Mouse (Mus musculus): Measurements from ENCODE around the gene Mterf1b. TPM values are rescaled to one million over a fixed set of nuclear protein-coding genes. Genes with fewer than 3 reads are reported as not detected.
"Not testable (repeated sequence)": the region's sequence is repeated elsewhere in the genome, so short reads cannot be mapped to it uniquely, and the experiment has no call there.

The Mterf1b gene
- 1 to 10 TPM; 6.5 to 8.1 TPM for total RNA-seq (2021)
- long read RNA-seq, experiment 1, partial matches to known transcripts: 0 of 9 reads
- long read RNA-seq, experiment 1, other reads (novel, unspliced or antisense): 6 of 9 reads
- long read RNA-seq, experiment 2, partial matches to known transcripts: 3 of 10 reads
- long read RNA-seq, experiment 2, other reads (novel, unspliced or antisense): 4 of 10 reads

DNA sequence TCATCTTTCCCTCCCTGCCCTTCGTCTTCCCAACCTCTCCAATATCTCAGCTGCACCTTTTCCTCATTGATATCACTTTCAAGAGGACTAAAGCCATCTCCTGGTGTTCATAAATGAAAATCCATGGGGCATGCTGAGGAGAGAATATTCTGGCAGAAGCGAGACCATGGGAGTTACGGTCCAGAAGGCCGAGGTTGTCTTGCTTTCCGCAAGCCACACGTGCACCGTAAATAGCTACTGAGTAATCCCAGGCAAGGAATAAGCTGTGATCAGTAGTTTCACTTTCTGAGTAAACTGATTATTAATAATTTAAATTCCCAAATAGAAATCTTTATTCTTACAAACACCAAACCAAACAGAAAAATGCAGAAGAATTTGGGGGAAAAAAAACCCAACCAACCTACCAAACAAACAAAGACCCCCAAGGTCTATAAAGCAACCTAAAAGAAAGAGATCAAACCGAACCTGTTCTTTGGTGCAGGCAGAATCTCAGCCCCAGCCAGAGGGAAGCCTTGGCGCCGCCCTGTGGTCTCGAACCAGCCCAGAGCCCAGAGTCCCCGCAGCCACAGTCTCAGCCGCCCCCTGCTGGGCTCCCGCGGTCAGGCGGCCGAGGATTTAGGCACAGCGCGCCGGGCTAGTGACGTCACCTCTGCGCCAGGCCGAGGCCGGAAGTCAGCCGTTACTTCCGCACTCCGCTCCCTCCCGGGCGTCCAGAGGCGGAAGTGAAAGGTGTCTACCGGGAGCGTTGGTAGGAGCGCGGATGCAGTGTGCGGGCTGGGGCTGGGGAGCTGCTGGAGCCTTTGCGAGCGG is at the start of gene Mterf1b:
Gene Mterf1b, plus strand, starts transcription at position 697 of the 810 bp plus-strand sequence.
- not testable (repeated sequence) for DNase-seq (ENCODE audit: low spot score in 2 of 2)

DNA sequence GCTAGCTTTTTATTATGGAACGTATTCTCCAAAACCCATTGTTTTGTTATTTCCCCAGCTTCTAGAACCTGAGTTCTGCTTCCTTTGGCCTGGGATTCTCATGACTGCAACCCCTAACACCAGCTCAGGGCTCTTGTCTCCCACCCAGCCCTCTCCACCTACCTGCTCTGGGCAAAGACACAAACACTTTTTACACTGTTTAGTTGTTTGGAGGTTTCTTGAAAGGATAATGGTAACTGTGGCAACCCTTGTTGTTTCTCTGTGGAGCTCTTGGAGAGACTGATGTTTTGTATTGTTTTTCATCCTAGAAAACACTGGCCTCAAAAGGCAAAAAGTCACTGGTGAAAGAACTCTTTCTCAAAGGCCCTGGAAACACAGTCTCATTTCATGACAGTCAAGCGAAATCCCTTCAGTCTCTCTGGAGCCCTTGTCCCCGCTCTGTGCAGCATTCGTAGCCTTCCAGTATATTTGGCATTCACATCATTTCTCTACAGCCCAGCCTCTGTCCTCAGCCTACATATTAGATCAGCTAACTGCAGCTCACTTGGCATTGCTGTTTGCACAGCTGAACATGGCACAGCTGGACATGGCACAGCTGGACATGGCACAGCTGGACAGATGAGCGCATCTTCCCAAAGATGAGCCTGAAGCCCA is 32.6 kb upstream of the Mterf1b start:
- DNase-seq (ENCODE audit: low spot score in 2 of 2): not testable (repeated sequence)

DNA sequence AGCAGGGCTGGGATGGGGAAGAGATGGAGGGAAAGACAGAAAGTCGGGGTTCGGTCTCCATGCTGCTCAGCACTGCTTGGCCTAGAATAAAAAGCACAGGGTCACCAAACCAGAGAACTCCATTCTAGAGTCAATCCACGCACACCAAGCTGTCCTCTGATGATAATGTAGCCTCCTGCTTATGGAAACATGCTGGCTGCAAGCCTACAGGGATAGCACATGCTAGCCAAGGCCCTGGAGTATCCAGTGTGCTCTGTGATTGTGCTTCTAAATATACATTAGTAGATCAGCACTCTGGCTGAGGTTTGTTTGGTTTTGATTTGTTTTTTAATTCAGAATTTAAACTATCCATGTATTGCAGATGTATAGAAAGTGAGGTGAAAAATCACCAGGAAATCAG is 30.6 kb upstream of the Mterf1b start:
- DNase-seq (ENCODE audit: low spot score in 2 of 2): no peak

DNA sequence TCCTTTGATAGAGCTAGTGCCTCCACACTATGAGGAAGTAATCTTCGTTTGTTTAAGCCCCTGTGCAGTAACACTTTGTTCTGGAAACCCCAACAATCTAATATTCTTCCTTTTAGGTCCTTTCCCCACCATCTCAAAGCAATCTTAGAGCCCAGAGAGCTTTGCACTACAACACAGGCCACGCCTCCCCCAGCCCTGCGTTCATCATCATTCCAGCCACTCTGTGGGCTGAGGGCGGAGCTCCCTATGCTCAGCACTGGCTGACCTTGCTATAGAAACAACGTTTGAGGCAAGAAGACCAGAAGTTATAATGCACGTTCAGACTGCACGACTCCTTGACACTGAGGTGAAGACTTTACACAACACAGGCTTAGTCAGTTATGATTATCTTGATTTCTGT is 29.7 kb upstream of the Mterf1b start:
- DNase-seq (ENCODE audit: low spot score in 2 of 2): no peak

DNA sequence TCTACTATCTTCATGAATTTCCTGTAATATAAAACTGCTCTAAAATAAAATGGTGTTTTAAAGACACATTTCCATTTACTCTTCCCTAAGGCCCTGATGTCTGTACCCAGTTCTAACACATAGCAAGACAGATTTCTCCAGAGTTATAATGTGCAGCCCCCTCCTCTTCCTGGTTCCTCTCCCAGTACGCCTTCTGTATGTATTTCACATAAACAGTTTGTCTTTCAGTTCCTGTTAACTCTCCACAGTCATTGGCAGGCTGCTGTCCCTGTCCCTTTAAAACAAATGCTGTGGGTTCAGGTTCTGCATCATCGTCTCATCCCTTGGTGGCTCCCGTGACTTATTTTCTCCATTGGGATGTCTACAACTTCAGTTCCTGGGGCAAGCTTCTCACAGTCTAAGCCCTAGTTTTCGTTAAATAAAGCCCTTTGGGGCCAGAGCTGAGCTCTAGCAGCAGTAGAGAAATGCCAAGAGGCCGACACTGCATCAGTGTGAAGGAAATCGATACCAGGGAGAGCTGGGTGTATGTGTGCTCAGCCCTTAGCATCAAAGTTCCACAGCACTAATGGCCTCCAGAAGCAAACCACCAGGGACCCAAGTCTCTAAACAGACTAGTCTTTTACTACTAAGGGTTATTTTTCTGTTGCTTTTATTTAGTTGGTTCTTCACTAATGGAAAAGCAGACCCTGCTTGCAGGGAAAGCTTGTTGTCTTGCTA is 24.2 kb upstream of the Mterf1b start:
- DNase-seq (ENCODE audit: low spot score in 2 of 2): not testable (repeated sequence)

DNA sequence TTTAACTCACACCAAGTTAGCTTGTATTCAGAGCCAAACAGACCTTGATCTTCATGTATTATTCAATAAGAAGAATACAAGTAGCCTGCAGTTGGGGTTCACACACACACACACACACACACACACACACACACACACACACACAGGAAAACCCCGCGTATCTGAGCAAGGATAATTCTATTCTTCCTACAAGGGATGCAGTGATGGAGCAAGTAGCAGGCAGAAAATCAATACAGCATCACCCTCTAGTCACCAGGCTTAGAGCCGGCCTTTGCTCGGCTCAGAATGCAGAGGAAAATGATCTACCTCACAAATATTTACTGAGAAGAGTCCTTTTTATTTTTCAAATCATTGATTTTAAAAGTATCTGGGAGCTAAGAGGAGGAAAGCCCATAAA is 23.6 kb upstream of the Mterf1b start:
- DNase-seq (ENCODE audit: low spot score in 2 of 2): not testable (repeated sequence)

DNA sequence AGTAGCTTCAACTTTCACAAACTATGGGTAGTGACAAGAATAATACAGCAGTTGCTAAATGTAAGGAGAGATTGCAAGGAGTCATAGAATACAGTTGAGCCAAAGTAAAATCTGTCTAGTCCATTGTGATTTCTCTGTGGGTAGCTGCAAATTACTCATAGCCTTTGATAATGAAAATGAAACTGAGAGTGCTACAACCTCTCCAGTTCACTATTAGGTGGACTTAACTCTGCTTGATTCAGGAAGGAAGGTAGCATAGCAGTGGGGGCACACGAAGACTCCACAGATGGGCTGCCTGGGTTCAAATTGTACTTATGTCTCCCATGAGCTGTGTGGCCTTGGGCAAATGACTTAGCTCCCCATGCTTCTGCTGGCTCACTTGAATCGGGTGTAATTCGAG is 15.7 kb upstream of the Mterf1b start:
- not testable (repeated sequence) for DNase-seq (ENCODE audit: low spot score in 2 of 2)

- DNase-seq (ENCODE audit: low spot score in 2 of 2): no peak
These were observed 12.8 kb upstream of the Mterf1b start for GRCm38 (mm10) chr5:4179364-4179763.

DNA sequence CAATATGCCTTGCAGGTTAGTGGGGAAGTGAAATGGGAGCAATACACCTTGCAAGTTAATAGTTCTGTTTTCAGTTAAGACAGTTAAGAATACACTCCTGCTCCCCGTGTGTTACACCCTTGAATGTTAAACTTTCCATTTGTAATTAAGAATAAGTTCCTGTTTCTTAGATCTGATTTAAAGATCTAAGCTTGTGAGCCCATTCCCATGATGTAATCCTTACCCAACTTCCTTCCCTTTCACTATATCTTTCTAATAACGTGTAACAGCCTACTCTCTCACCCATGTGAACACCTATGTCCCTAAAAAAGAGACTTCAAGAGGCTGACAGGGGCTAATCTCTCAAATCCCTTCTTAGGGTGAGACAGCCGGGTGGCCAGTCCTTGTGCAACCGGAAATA is 5.4 kb upstream of the Mterf1b start:
- no peak for DNase-seq (ENCODE audit: low spot score in 2 of 2)

GRCm38 (mm10) chr5:4192481-4193246 is 497 bp downstream of the Mterf1b start:
- DNase-seq (ENCODE audit: low spot score in 2 of 2): not testable (repeated sequence)

GRCm38 (mm10) chr5:4193247-4193628 is 1.1 kb downstream of the Mterf1b start:
- no peak for DNase-seq (ENCODE audit: low spot score in 2 of 2)

DNA sequence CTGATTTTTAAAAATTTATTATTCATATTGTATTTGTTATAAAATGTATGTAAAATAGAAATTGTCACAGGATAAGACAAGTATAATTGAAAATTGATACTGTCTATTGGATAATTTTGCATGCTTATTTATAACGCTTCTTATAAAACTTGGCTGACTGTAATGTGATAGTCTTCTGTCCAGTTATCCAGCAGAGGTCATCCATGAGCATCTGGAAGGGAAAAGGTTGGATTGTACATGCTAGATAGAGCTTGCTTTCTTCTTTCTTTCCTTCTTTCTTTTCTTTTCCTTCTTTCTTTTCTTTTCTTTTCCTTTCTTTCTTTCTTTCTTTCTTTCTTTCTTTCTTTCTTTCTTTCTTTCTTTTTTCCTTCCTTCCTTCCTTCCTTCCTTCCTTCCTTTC is 2.0 kb downstream of the Mterf1b start:
- no peak for DNase-seq (ENCODE audit: low spot score in 2 of 2)

GRCm38 (mm10) chr5:4195086-4195485 is 2.9 kb downstream of the Mterf1b start:
- DNase-seq (ENCODE audit: low spot score in 2 of 2): peak; percentile 6 to 24

DNA sequence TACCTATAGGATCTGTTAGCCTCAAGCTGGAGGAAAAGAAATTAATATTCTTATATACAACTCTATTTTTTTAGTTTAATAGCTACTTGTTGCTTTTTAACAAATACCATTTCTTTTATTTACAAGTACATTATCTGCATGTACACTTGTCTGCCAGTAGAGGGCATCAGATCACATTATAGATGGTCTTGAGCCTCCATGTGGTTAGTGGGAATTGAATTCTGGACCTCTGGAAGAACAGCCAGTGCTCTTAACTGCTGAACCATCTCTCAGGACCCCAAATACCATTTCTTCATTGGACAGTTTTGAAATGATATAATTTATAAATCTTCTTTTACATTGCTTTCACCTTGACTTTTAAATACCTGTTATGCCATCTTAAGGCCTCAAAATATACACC is 9.2 kb downstream of the Mterf1b start:
- no peak for DNase-seq (ENCODE audit: low spot score in 2 of 2)

GRCm38 (mm10) chr5:4202276-4202810 is 10.2 kb downstream of the Mterf1b start:
- not testable (repeated sequence) for DNase-seq (ENCODE audit: low spot score in 2 of 2)

DNA sequence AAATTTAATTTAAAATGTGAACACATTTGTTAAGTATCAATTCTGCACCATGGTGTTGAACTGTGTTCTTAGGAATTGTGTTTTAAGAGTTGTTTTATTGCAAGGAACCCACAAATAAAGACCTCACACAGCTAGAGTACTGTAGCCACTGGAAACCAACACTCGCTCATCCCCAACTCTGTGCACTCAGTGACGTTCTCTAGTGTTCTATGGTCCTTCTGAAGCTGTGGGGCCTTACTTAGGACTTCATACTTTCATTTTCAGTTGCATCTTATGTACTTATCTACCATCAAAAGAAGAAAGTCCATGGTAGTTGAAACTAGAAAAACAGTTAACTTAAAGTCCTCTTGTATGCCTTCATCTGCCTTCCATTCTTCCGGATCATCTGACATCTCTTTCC is 17.9 kb downstream of the Mterf1b start:
- DNase-seq (ENCODE audit: low spot score in 2 of 2): not testable (repeated sequence)

- no peak for DNase-seq (ENCODE audit: low spot score in 2 of 2)
These were observed 29.1 kb downstream of the Mterf1b start for GRCm38 (mm10) chr5:4221309-4221708.

DNA sequence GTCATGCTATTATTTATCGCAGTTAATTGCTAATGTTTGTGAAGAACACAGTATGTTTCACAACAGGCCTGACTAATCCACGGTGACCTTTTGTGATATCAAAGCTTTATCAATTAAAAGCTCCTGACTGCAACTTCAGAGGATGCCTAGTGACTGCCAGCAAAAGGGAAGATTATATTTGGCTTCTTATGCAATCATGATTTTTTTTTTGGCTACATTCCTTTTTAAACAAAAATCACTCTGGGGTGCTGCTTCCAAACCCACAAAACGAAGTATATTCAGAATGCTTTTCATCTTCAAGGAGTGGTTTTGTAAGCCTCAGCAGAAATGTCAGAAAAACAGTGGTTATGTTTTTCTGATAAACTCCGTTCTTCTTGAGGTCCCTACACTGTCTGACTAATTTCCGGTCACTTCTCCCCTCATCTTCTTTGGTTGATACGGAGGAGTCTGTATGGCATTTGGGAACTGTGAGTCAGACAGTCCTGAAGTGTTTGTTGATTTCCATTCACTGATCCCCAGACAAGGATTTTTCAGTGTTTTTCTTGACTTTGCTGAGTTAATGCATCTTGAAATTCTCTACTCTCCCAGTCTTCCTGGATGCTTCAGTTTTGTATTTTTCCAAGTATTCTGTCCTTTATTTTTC is 29.9 kb downstream of the Mterf1b start:
- DNase-seq (ENCODE audit: low spot score in 2 of 2): no peak

DNA sequence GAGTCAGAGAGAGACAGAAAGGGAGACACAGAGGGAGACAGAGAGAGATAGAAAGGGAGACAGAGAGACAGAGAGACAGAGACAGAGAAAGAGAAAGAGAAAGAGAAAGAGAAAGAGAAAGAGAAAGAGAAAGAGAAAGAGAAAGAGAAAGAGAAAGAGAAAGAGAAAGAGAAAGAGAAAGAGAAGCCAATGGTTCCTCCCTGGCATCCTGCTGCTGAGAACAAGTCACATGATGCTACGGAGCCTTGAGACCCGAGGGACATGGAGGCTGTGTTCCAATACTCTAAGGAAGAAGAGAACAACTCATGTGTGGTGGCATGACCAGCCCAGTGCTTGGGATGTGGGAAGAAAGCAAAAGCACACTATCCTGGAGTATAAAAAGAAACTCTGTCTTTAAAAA is 40.0 kb downstream of the Mterf1b start:
- no peak for DNase-seq (ENCODE audit: low spot score in 2 of 2)

DNA sequence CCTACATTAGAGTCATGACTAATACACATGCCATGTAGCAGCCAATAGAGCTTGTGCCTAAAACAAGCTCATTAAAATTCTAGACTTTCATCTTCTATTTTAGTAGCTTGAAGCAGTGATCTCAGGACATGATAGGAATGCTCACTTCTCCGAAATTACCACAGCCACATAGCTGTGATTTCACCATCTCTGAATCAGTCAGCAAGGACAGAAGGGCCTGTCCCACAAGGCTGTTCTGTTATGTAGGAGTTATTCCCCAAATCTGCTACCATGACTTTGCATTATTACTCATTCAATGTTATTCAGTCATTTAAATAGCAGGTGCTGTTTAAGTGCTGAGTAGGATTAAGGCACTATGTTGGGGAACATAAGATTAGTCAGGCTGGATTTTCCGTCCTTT is 42.3 kb downstream of the Mterf1b start:
- DNase-seq (ENCODE audit: low spot score in 2 of 2): no peak

All from adrenal gland, postnatal 4 days (tissue).